In the genomic region with DNA sequence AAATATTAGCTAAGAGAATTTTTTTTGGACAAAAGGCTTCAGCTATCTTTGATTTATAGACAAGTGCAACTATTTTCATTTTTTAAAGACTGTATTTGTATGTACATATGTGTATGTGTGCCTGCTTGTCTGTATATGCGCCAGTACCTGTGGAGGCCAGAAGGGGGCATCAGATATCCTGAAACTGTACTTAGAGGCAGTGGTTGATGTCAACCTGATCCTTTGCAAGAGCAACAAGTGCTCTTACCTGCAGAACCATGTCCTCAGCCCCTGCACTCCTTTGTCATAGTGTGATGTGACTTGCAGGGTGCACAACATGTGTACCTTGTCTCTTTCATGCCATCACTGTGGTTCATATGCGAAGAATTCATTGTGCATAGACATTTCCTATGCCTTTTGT, we compare ENCODE assay signal across 18 mouse cellular contexts.
DNase-seq lines count a peak whose midpoint lies in the region; ATAC-seq and TF ChIP-seq lines count a peak whose summit lies in the region.
"Had no signal": no experiment of that assay in that cellular context is flagged by ENCODE, and none has a peak within 500 bp of the region (broad histone marks: within the 10 kb centered on the region; RNA-seq: fewer than 3 reads in every experiment).

No protein-coding gene starts in this region.

- no peak for ATAC-seq in kidney, embryonic 14.5 days (ENCODE audit: low FRiP score, low TSS enrichment)
- no peak for ATAC-seq in lung, embryonic 14.5 days (ENCODE audit: insufficient read depth)
- ATAC-seq: activated CD4-positive, CD25-positive, alpha-beta regulatory T cell, adult 4 months; forebrain, postnatal 0 days had no signal

- no peak overlapping the region for H3K4me3 ChIP-seq in kidney, adult 2 months (ENCODE audit: insufficient read depth, low read depth, low read length)
- no peak overlapping the region for H3K4me3 ChIP-seq in kidney, embryonic 14.5 days (ENCODE audit: low read length)
- H3K4me3 ChIP-seq in lung, embryonic 14.5 days (ENCODE audit: low read depth, low read length), result no peak overlapping the region
- H3K4me3 ChIP-seq: embryonic facial prominence, embryonic 12.5 days; heart, embryonic 13.5 days; limb, embryonic 12.5 days; lung, embryonic 15.5 days; myocyte had no signal

- no peaks in the 10 kb centered on the region for H3K4me1 ChIP-seq in kidney, adult 2 months (ENCODE audit: control insufficient read depth, insufficient read depth, low read length)
- no peaks in the 10 kb centered on the region for H3K4me1 ChIP-seq in kidney, embryonic 14.5 days (ENCODE audit: control insufficient read depth, insufficient read depth, low read length)
- H3K4me1 ChIP-seq in lung, embryonic 14.5 days (ENCODE audit: insufficient read depth), result no peaks in the 10 kb centered on the region
- H3K4me1 ChIP-seq: embryonic facial prominence, embryonic 12.5 days; heart, embryonic 13.5 days; limb, embryonic 12.5 days; lung, embryonic 15.5 days had no signal

- no peak overlapping the region for H3K9ac ChIP-seq in kidney, embryonic 14.5 days (ENCODE audit: low read depth, low read length)
- no peak overlapping the region for H3K9ac ChIP-seq in lung, embryonic 14.5 days
- H3K9ac ChIP-seq: embryonic facial prominence, embryonic 12.5 days; forebrain, postnatal 0 days; heart, embryonic 13.5 days; limb, embryonic 12.5 days; lung, embryonic 15.5 days had no signal

- no peak overlapping the region for H3K27ac ChIP-seq in kidney, adult 2 months (ENCODE audit: insufficient read depth, low read depth, low read length)
- H3K27ac ChIP-seq in kidney, embryonic 14.5 days (ENCODE audit: low read depth, low read length), result no peak overlapping the region
- no peak overlapping the region for H3K27ac ChIP-seq in lung, embryonic 14.5 days (ENCODE audit: low read depth)
- H3K27ac ChIP-seq: embryonic facial prominence, embryonic 12.5 days; heart, embryonic 13.5 days; limb, embryonic 12.5 days; lung, embryonic 15.5 days had no signal

- no peak for DNase-seq in kidney, adult 2 months
- DNase-seq in lung, embryonic 14.5 days, result peak; percentile 6
- no peak for DNase-seq in lung, postnatal 14 days
- DNase-seq in brain, embryonic 14.5 days (ENCODE audit: low read depth), result no peak
- peak; percentile 18 for DNase-seq in naive thymus-derived CD4-positive, alpha-beta T cell, adult 2 months (ENCODE audit: low read depth)
- DNase-seq in frontal cortex, adult 2 months (ENCODE audit: extremely low spot score in 1 of 2, low spot score in 1 of 2), result no peak
- DNase-seq: adrenal gland, postnatal 25 days; cerebellum, postnatal 25 days; forebrain, postnatal 0 days; gastrocnemius, postnatal 25 days; spleen, adult 18-20 months had no signal

- no peaks in the 10 kb centered on the region for H3K9me3 ChIP-seq in kidney, embryonic 14.5 days (ENCODE audit: control insufficient read depth, low read length)
- no peaks in the 10 kb centered on the region for H3K9me3 ChIP-seq in lung, embryonic 14.5 days (ENCODE audit: low read depth, low read length)
- H3K9me3 ChIP-seq: embryonic facial prominence, embryonic 12.5 days; limb, embryonic 12.5 days; lung, embryonic 15.5 days had no signal

- no peaks in the 10 kb centered on the region for H3K36me3 ChIP-seq in kidney, adult 2 months (ENCODE audit: control insufficient read depth, insufficient read depth, low read length)
- H3K36me3 ChIP-seq in kidney, embryonic 14.5 days (ENCODE audit: control insufficient read depth, insufficient read depth, low read length), result no peaks in the 10 kb centered on the region
- H3K36me3 ChIP-seq in lung, embryonic 14.5 days (ENCODE audit: insufficient read depth), result no peaks in the 10 kb centered on the region
- H3K36me3 ChIP-seq: embryonic facial prominence, embryonic 12.5 days; heart, embryonic 13.5 days; limb, embryonic 12.5 days; lung, embryonic 15.5 days had no signal

- TF ChIP-seq POLR2A in kidney, adult 2 months (IDR thresholded peaks at IDR 0.05; ENCODE audit: low read depth, low read length), result no peak
- no peak for TF ChIP-seq POLR2A in brain, embryonic 14.5 days (IDR thresholded peaks at IDR 0.05; ENCODE audit: borderline replicate concordance, extremely low read depth, insufficient read depth, insufficient read length, poor library complexity, severe bottlenecking)

- TF ChIP-seq CTCF in kidney, adult 2 months (conservative IDR thresholded peaks at IDR 0.05; ENCODE audit: insufficient read depth, insufficient read length, low read depth, low read length), result peak; percentile 29; the same call in 1 of the 2 replicates
- peak; percentile 28; the same call in 1 of the 2 replicates for TF ChIP-seq CTCF in lung, embryonic 14.5 days (IDR thresholded peaks at IDR 0.05; ENCODE audit: low read depth)
- TF ChIP-seq CTCF in brain, embryonic 14.5 days (IDR thresholded peaks at IDR 0.05; ENCODE audit: borderline replicate concordance, extremely low read depth, insufficient read depth, insufficient read length), result peak; percentile 37; the same call in 1 of the 2 replicates

- H3K27me3 ChIP-seq in kidney, adult 2 months (replicated peaks; ENCODE audit: control insufficient read depth, insufficient read depth, low read length), result no peaks in the 10 kb centered on the region
- H3K27me3 ChIP-seq in kidney, embryonic 14.5 days (ENCODE audit: control insufficient read depth, insufficient read depth, low read length), result no peaks in the 10 kb centered on the region
- H3K27me3 ChIP-seq in lung, embryonic 14.5 days (ENCODE audit: insufficient read depth, low read length), result no peaks in the 10 kb centered on the region
- H3K27me3 ChIP-seq: embryonic facial prominence, embryonic 12.5 days; heart, embryonic 13.5 days; limb, embryonic 12.5 days; lung, embryonic 15.5 days had no signal

- no peak overlapping the region for H3K4me2 ChIP-seq in kidney, embryonic 14.5 days (replicated peaks; ENCODE audit: low read depth, low read length)
- no peak overlapping the region for H3K4me2 ChIP-seq in lung, embryonic 14.5 days
- H3K4me2 ChIP-seq: embryonic facial prominence, embryonic 12.5 days; heart, embryonic 13.5 days; limb, embryonic 12.5 days; lung, embryonic 15.5 days had no signal

- WGBS in kidney, adult 2 months, result 97% methylated on average over 2 of the region's 2 CpGs
- WGBS in kidney, embryonic 14.5 days, result 93% methylated on average over 2 of the region's 2 CpGs
- WGBS in lung, embryonic 14.5 days, result 98% methylated on average over 2 of the region's 2 CpGs

Comparison
In these comparisons a context has a peak if more than half of its experiments do, and no peak if none do; other contexts are left out.
1. DNase-seq: peak in lung, embryonic 14.5 days (single experiment) and naive thymus-derived CD4-positive, alpha-beta T cell, adult 2 months (single experiment); none in kidney, adult 2 months (single experiment), lung, postnatal 14 days (single experiment), brain, embryonic 14.5 days (single experiment) and frontal cortex, adult 2 months (0 of 2).
2. Peak in every context shown above with its lines, with median percentiles within 50 percentile points of each other: CTCF ChIP-seq.